Mouse (Mus musculus) layer of hippocampus, postnatal 36 days (tissue): ENCODE data around the gene Gm42906. TPM values are rescaled to one million over a fixed set of nuclear protein-coding genes. Genes with fewer than 3 reads are reported as not detected.
A peak's percentile ranks its signal among the peaks of the same experiment; 100 is the strongest.

Experiments used
- DNase-seq, 2 experiments: peaks; one replicate each; pipeline ENCODE4 v3.0.0; 2022
- total RNA-seq, 2 experiments: library from RNA; stranded (reverse); gene quantifications; 2 replicates each; pipeline ENCODE4 v1.2.3; 2021

Gm42906 gene
- total RNA-seq, 2 experiments from 2014 or later, result not detected

- no peak for DNase-seq
Observed at GRCm38 (mm10) chr5:151296244-151296643, 131.7 kb downstream of the Gm42906 start.

- DNase-seq, result no peak
Observed at GRCm38 (mm10) chr5:151293591-151293990, 134.4 kb downstream of the Gm42906 start.

GRCm38 (mm10) chr5:151292310-151292709 is 135.7 kb downstream of the Gm42906 start:
- no peak for DNase-seq

- no peak for DNase-seq
Observed at GRCm38 (mm10) chr5:151286331-151286730, 141.6 kb downstream of the Gm42906 start.

- DNase-seq, result no peak
Observed at GRCm38 (mm10) chr5:151279531-151279930, 148.4 kb downstream of the Gm42906 start.

GRCm38 (mm10) chr5:151277927-151278326 is 150.0 kb downstream of the Gm42906 start:
- DNase-seq, result no peak

GRCm38 (mm10) chr5:151275986-151276385 is 152.0 kb downstream of the Gm42906 start:
- DNase-seq, result no peak

GRCm38 (mm10) chr5:151274265-151274664 is 153.7 kb downstream of the Gm42906 start:
- no peak for DNase-seq

GRCm38 (mm10) chr5:151270815-151271214 is 157.1 kb downstream of the Gm42906 start:
- no peak for DNase-seq

- DNase-seq, result no peak
Observed at GRCm38 (mm10) chr5:151266896-151267634, 160.9 kb downstream of the Gm42906 start.

- DNase-seq, result no peak
Observed at GRCm38 (mm10) chr5:151261558-151261957, 166.4 kb downstream of the Gm42906 start.

- no peak for DNase-seq
Observed at GRCm38 (mm10) chr5:151252213-151252612, 175.8 kb downstream of the Gm42906 start.

GRCm38 (mm10) chr5:151251656-151252055 is 176.3 kb downstream of the Gm42906 start:
- DNase-seq, result no peak

- DNase-seq, result no peak
Observed at GRCm38 (mm10) chr5:151248671-151249620, 179.0 kb downstream of the Gm42906 start.

- no peak for DNase-seq
Observed at GRCm38 (mm10) chr5:151248084-151248483, 179.9 kb downstream of the Gm42906 start.

GRCm38 (mm10) chr5:151247115-151247875 is 180.7 kb downstream of the Gm42906 start:
- DNase-seq, result no peak

- DNase-seq, result no peak
Observed at GRCm38 (mm10) chr5:151246287-151246686, 181.7 kb downstream of the Gm42906 start.

GRCm38 (mm10) chr5:151245571-151245970 is 182.4 kb downstream of the Gm42906 start:
- no peak for DNase-seq

GRCm38 (mm10) chr5:151238730-151239129 is 189.2 kb downstream of the Gm42906 start:
- DNase-seq, result no peak

- DNase-seq, result no peak
Observed at GRCm38 (mm10) chr5:151236411-151236810, 191.6 kb downstream of the Gm42906 start.

- DNase-seq, result peak in 1 of 2 experiments; percentile 25
Observed at GRCm38 (mm10) chr5:151233400-151234031, 194.4 kb downstream of the Gm42906 start, which contains the start of gene Stard13. Stard13 (minus strand) TSS chr5:151233836.
